Mouse (Mus musculus): ENCODE results near the gene Trim62. TPM values are rescaled to one million over a fixed set of nuclear protein-coding genes. Genes with fewer than 3 reads are reported as not detected.
A peak's percentile ranks its signal among the peaks of the same experiment; 100 is the strongest.

Trim62 gene
- polyA plus RNA-seq, 1 experiment from 2014 or later, result 28.8 TPM

- Histone ChIP-seq H3K9ac (replicated peaks; ENCODE audit: low read depth, low read length) (no peak overlapping the region), H3K4me1 (ENCODE audit: control insufficient read depth, insufficient read depth, low read length) (no peaks in the 10 kb centered on the region), H3K9me3 (ENCODE audit: control insufficient read depth, low read length) (no peaks in the 10 kb centered on the region), H3K27me3 (ENCODE audit: control insufficient read depth, insufficient read depth, low read length) (no peaks in the 10 kb centered on the region), H3K36me3 (ENCODE audit: control insufficient read depth, insufficient read depth, low read length) (peaks cover 8% of the 10 kb centered on the region; the same call in 1 of the 2 replicates), H3K4me3 (ENCODE audit: low read depth, low read length) (no peak overlapping the region), H3K27ac (ENCODE audit: low read depth, low read length) (no peak overlapping the region), H3K4me2 (ENCODE audit: low read depth, low read length) (no peak overlapping the region)
- WGBS, result 79% methylated on average over 8 of the region's 8 CpGs
- ATAC-seq (ENCODE audit: low read depth), result no peak
Measured at GRCm38 (mm10) chr4:128910276-128911063, 27.1 kb downstream of the Trim62 start.

- peaks cover 8% of the 10 kb centered on the region; the same call in 1 of the 2 replicates for H3K36me3 ChIP-seq (ENCODE audit: control insufficient read depth, insufficient read depth, low read length)
- H3K4me3 ChIP-seq (ENCODE audit: low read depth, low read length), result no peak overlapping the region
- H3K27me3 ChIP-seq (ENCODE audit: control insufficient read depth, insufficient read depth, low read length), result no peaks in the 10 kb centered on the region
- H3K9me3 ChIP-seq (ENCODE audit: control insufficient read depth, low read length), result no peaks in the 10 kb centered on the region
- H3K9ac ChIP-seq (replicated peaks; ENCODE audit: low read depth, low read length), result no peak overlapping the region
- ATAC-seq (ENCODE audit: low read depth), result no peak
- WGBS, result 95% methylated on average over 10 of the region's 10 CpGs
- no peak overlapping the region for H3K4me2 ChIP-seq (ENCODE audit: low read depth, low read length)
- H3K4me1 ChIP-seq (ENCODE audit: control insufficient read depth, insufficient read depth, low read length), result no peaks in the 10 kb centered on the region
- no peak overlapping the region for H3K27ac ChIP-seq (ENCODE audit: low read depth, low read length)
Measured at GRCm38 (mm10) chr4:128912085-128912484, 28.7 kb downstream of the Trim62 start.

GRCm38 (mm10) chr4:128913794-128914193, 30.4 kb downstream of the Trim62 start:
- Histone ChIP-seq H3K4me3 (ENCODE audit: low read depth, low read length) (no peak overlapping the region), H3K4me1 (ENCODE audit: control insufficient read depth, insufficient read depth, low read length) (no peaks in the 10 kb centered on the region), H3K4me2 (ENCODE audit: low read depth, low read length) (no peak overlapping the region), H3K27ac (ENCODE audit: low read depth, low read length) (no peak overlapping the region), H3K9ac (replicated peaks; ENCODE audit: low read depth, low read length) (no peak overlapping the region), H3K9me3 (ENCODE audit: control insufficient read depth, low read length) (no peaks in the 10 kb centered on the region), H3K27me3 (ENCODE audit: control insufficient read depth, insufficient read depth, low read length) (no peaks in the 10 kb centered on the region), H3K36me3 (ENCODE audit: control insufficient read depth, insufficient read depth, low read length) (peaks cover 8% of the 10 kb centered on the region; the same call in 1 of the 2 replicates)
- no peak for ATAC-seq (ENCODE audit: low read depth)
- WGBS, result 27% methylated on average over 4 of the region's 4 CpGs

- no peak for ATAC-seq (ENCODE audit: low read depth)
- no peaks in the 10 kb centered on the region for H3K27me3 ChIP-seq (ENCODE audit: control insufficient read depth, insufficient read depth, low read length)
Measured at GRCm38 (mm10) chr4:128917119-128917518, 33.7 kb downstream of the Trim62 start.

GRCm38 (mm10) chr4:128917756-128918155, 34.4 kb downstream of the Trim62 start:
- no peak for ATAC-seq (ENCODE audit: low read depth)
- Histone ChIP-seq H3K36me3 (ENCODE audit: control insufficient read depth, insufficient read depth, low read length) (no peaks in the 10 kb centered on the region), H3K4me2 (ENCODE audit: low read depth, low read length) (no peak overlapping the region), H3K4me3 (ENCODE audit: low read depth, low read length) (no peak overlapping the region), H3K9me3 (ENCODE audit: control insufficient read depth, low read length) (no peaks in the 10 kb centered on the region), H3K4me1 (ENCODE audit: control insufficient read depth, insufficient read depth, low read length) (no peaks in the 10 kb centered on the region), H3K9ac (replicated peaks; ENCODE audit: low read depth, low read length) (no peak overlapping the region), H3K27me3 (ENCODE audit: control insufficient read depth, insufficient read depth, low read length) (no peaks in the 10 kb centered on the region), H3K27ac (ENCODE audit: low read depth, low read length) (no peak overlapping the region)
- WGBS, result 81% methylated on average over 6 of the region's 6 CpGs

More at GRCm38 (mm10) chr4:128917119-128917518, 33.7 kb downstream of the Trim62 start:
- no peak overlapping the region for H3K4me2 ChIP-seq (ENCODE audit: low read depth, low read length)
- H3K9me3 ChIP-seq (ENCODE audit: control insufficient read depth, low read length), result no peaks in the 10 kb centered on the region
- 71% methylated on average over 3 of the region's 3 CpGs for whole genome bisulfite sequencing
- no peaks in the 10 kb centered on the region for H3K36me3 ChIP-seq (ENCODE audit: control insufficient read depth, insufficient read depth, low read length)
- no peak overlapping the region for H3K27ac ChIP-seq (ENCODE audit: low read depth, low read length)
- no peak overlapping the region for H3K9ac ChIP-seq (replicated peaks; ENCODE audit: low read depth, low read length)
- H3K4me3 ChIP-seq (ENCODE audit: low read depth, low read length), result no peak overlapping the region
- H3K4me1 ChIP-seq (ENCODE audit: control insufficient read depth, insufficient read depth, low read length), result no peaks in the 10 kb centered on the region

GRCm38 (mm10) chr4:128918187-128918586, 34.8 kb downstream of the Trim62 start:
- WGBS, result 68% methylated on average over 3 of the region's 3 CpGs
- Histone ChIP-seq H3K4me1 (ENCODE audit: control insufficient read depth, insufficient read depth, low read length) (no peaks in the 10 kb centered on the region), H3K27ac (ENCODE audit: low read depth, low read length) (no peak overlapping the region), H3K4me2 (ENCODE audit: low read depth, low read length) (no peak overlapping the region), H3K9me3 (ENCODE audit: control insufficient read depth, low read length) (no peaks in the 10 kb centered on the region), H3K4me3 (ENCODE audit: low read depth, low read length) (no peak overlapping the region), H3K9ac (replicated peaks; ENCODE audit: low read depth, low read length) (no peak overlapping the region), H3K36me3 (ENCODE audit: control insufficient read depth, insufficient read depth, low read length) (no peaks in the 10 kb centered on the region), H3K27me3 (ENCODE audit: control insufficient read depth, insufficient read depth, low read length) (no peaks in the 10 kb centered on the region)
- ATAC-seq (ENCODE audit: low read depth), result no peak

- no peak for ATAC-seq (ENCODE audit: low read depth)
- H3K27me3 ChIP-seq (ENCODE audit: control insufficient read depth, insufficient read depth, low read length), result no peaks in the 10 kb centered on the region
- H3K9me3 ChIP-seq (ENCODE audit: control insufficient read depth, low read length), result no peaks in the 10 kb centered on the region
- H3K4me2 ChIP-seq (ENCODE audit: low read depth, low read length), result no peak overlapping the region
- no peak overlapping the region for H3K9ac ChIP-seq (replicated peaks; ENCODE audit: low read depth, low read length)
- H3K4me1 ChIP-seq (ENCODE audit: control insufficient read depth, insufficient read depth, low read length), result no peaks in the 10 kb centered on the region; the same call in 1 of the 2 replicates
- H3K4me3 ChIP-seq (ENCODE audit: low read depth, low read length), result no peak overlapping the region
- H3K36me3 ChIP-seq (ENCODE audit: control insufficient read depth, insufficient read depth, low read length), result no peaks in the 10 kb centered on the region
- 23% methylated on average over 10 of the region's 10 CpGs for WGBS
- no peak overlapping the region for H3K27ac ChIP-seq (ENCODE audit: low read depth, low read length)
Measured at GRCm38 (mm10) chr4:128919106-128919505, 35.7 kb downstream of the Trim62 start.

- H3K9ac ChIP-seq (replicated peaks; ENCODE audit: low read depth, low read length), result no peak overlapping the region
- H3K27me3 ChIP-seq (ENCODE audit: control insufficient read depth, insufficient read depth, low read length), result no peaks in the 10 kb centered on the region
- no peak for ATAC-seq (ENCODE audit: low read depth)
- H3K4me2 ChIP-seq (ENCODE audit: low read depth, low read length), result no peak overlapping the region
- no peaks in the 10 kb centered on the region for H3K36me3 ChIP-seq (ENCODE audit: control insufficient read depth, insufficient read depth, low read length)
- H3K4me3 ChIP-seq (ENCODE audit: low read depth, low read length), result no peak overlapping the region
- 96% methylated on average over 3 of the region's 3 CpGs for WGBS
- no peaks in the 10 kb centered on the region; the same call in 1 of the 2 replicates for H3K4me1 ChIP-seq (ENCODE audit: control insufficient read depth, insufficient read depth, low read length)
- H3K9me3 ChIP-seq (ENCODE audit: control insufficient read depth, low read length), result no peaks in the 10 kb centered on the region
- H3K27ac ChIP-seq (ENCODE audit: low read depth, low read length), result no peak overlapping the region
Measured at GRCm38 (mm10) chr4:128923603-128924002, 40.2 kb downstream of the Trim62 start.

GRCm38 (mm10) chr4:128924841-128925606, 41.6 kb downstream of the Trim62 start:
- Histone ChIP-seq H3K4me2 (ENCODE audit: low read depth, low read length) (peak overlapping the region; percentile 74), H3K4me1 (ENCODE audit: control insufficient read depth, insufficient read depth, low read length) (no peaks in the 10 kb centered on the region; the same call in 1 of the 2 replicates), H3K27ac (ENCODE audit: low read depth, low read length) (peak overlapping the region; percentile 36)

More at GRCm38 (mm10) chr4:128924841-128925606, 41.6 kb downstream of the Trim62 start:
- H3K36me3 ChIP-seq (ENCODE audit: control insufficient read depth, insufficient read depth, low read length), result no peaks in the 10 kb centered on the region
- ATAC-seq (ENCODE audit: low read depth), result peak; percentile 88
- 14% methylated on average over 36 of the region's 36 CpGs for WGBS
- peak overlapping the region; percentile 34 for H3K4me3 ChIP-seq (ENCODE audit: low read depth, low read length)
- no peaks in the 10 kb centered on the region for H3K27me3 ChIP-seq (ENCODE audit: control insufficient read depth, insufficient read depth, low read length)
- no peaks in the 10 kb centered on the region for H3K9me3 ChIP-seq (ENCODE audit: control insufficient read depth, low read length)
- peak overlapping the region; percentile 47 for H3K9ac ChIP-seq (replicated peaks; ENCODE audit: low read depth, low read length)

Measured in neural tube, embryonic 14.5 days (tissue).